Mouse (Mus musculus) lung, postnatal 0 days (tissue): ENCODE results near the gene Meox1.

Experiments
- CTCF ChIP-seq: IDR thresholded peaks from 2 replicates; pipeline ENCODE4 v1.5.1; 2016; ENCODE audit warnings: antibody characterized with exemption, mild to moderate bottlenecking
- EP300 ChIP-seq: IDR thresholded peaks from 2 replicates; pipeline ENCODE4 v1.6.1; 2016; ENCODE audit warnings: antibody characterized with exemption, mild to moderate bottlenecking, control low read depth

GRCm38 (mm10) chr11:101928030-101928762, 34.0 kb upstream of the Meox1 start:
- TF ChIP-seq CTCF (peak; percentile 58), EP300 (no peak)
